Mouse (Mus musculus) adrenal gland, postnatal 4 days (tissue): ENCODE measurements at regions not wholly inside any gene's neighbourhood (a gene's known extent, or its start where the extent isn't known, plus 50 kb on each side); places are given as distances from the start of the nearest gene placed in this dataset.

Experiments used
- DNase-seq, 2 experiments: peaks; one replicate each; pipeline ENCODE4 v3.0.0; 2021 to 2022; ENCODE audit warnings: low spot score in 2 of 2, mixed read lengths in 2 of 2

- no peak for DNase-seq
These were observed 120.0 kb upstream of the Erbb4 start for GRCm38 (mm10) chr1:69227864-69228263.

GRCm38 (mm10) chr1:69212896-69213500 lies 105.1 kb upstream of the Erbb4 start:
- DNase-seq = no peak

GRCm38 (mm10) chr1:69202745-69203144 lies 94.9 kb upstream of the Erbb4 start:
- no peak for DNase-seq

- no peak for DNase-seq
These were observed 57.3 kb upstream of the Erbb4 start for GRCm38 (mm10) chr1:69165202-69165601.
